ENCODE assay signal across 9 mouse cellular contexts in the genomic region with DNA sequence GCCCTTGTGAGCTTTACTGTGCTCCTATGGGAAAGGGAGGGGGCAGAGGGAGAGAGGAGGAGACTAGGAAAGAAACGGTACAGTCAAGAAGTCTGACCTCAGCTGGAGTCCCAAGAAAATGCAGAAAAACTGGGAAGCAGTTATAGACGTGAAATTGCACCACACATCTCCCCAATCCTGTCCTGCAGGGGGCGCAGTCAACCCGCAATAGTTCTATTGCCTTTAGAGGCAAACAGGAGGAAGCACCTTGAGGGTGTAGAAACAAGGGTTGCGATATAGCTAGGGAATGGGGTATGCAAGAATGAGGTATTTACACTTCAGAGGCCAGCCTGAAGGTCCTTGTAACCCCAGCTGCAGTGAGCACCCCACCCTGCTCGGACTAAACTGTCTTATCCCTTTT.
DNase-seq lines count a peak whose midpoint lies in the region; ATAC-seq lines count a peak whose summit lies in the region.
"Had no signal": no experiment of that assay in that cellular context is flagged by ENCODE, and none has a peak within 500 bp of the region (broad histone marks: within the 10 kb centered on the region; RNA-seq: fewer than 3 reads in every experiment).

No protein-coding gene starts in this region.

- no peaks in the 10 kb centered on the region for H3K4me1 ChIP-seq in kidney, embryonic 16.5 days (ENCODE audit: insufficient read depth, low read length)
- H3K4me1 ChIP-seq: neural tube, embryonic 13.5 days had no signal

- H3K36me3 ChIP-seq in kidney, embryonic 16.5 days (ENCODE audit: insufficient read depth, low read length), result no peaks in the 10 kb centered on the region
- H3K36me3 ChIP-seq: neural tube, embryonic 13.5 days had no signal

- no peaks in the 10 kb centered on the region for H3K27me3 ChIP-seq in kidney, embryonic 16.5 days (ENCODE audit: insufficient read depth, low read length)
- H3K27me3 ChIP-seq: neural tube, embryonic 13.5 days had no signal

- 15% methylated on average over 6 of the region's 6 CpGs for WGBS in kidney, embryonic 16.5 days

- ATAC-seq in kidney, embryonic 16.5 days (ENCODE audit: low FRiP score, low TSS enrichment), result no peak
- 0 out of 2 replicates have a peak, but pooled peaks have one; percentile 26 for ATAC-seq in neutrophil, adult 5-6 weeks (ENCODE audit: extremely low read depth, insufficient number of reproducible peaks, low FRiP score, poor library complexity, severe bottlenecking)

- H3K4me3 ChIP-seq in kidney, embryonic 16.5 days (ENCODE audit: low read length), result no peak overlapping the region
- H3K4me3 ChIP-seq: neural tube, embryonic 13.5 days had no signal

- H3K27ac ChIP-seq in kidney, embryonic 16.5 days (ENCODE audit: low read length), result no peak overlapping the region
- H3K27ac ChIP-seq: neural tube, embryonic 13.5 days had no signal

- H3K4me2 ChIP-seq in kidney, embryonic 16.5 days (replicated peaks; ENCODE audit: low read depth, low read length), result no peak overlapping the region
- H3K4me2 ChIP-seq: neural tube, embryonic 13.5 days had no signal

- no peak overlapping the region for H3K9ac ChIP-seq in kidney, embryonic 16.5 days (replicated peaks; ENCODE audit: low read length)
- H3K9ac ChIP-seq: neural tube, embryonic 13.5 days had no signal

- H3K9me3 ChIP-seq in kidney, embryonic 16.5 days (ENCODE audit: low read length), result no peaks in the 10 kb centered on the region
- H3K9me3 ChIP-seq: neural tube, embryonic 13.5 days had no signal

- peak; percentile 64 for DNase-seq in kidney, adult 18-20 months
- peak; percentile 83 for DNase-seq in adrenal gland, adult 2 months
- peak; percentile 55 for DNase-seq in embryo, embryonic 11 days
- peak; percentile 75 for DNase-seq in heart, postnatal 4 days
- peak; percentile 42 to 72 for DNase-seq in left cerebral cortex, adult 8-10 months (ENCODE audit: low spot score in 2 of 2)
- peak; percentile 83 for DNase-seq in thymus, postnatal 14 days
